Mouse (Mus musculus) ES-Bruce4 (cell line): Measurements from ENCODE around the gene Mex3d. TPM values are rescaled to one million over a fixed set of nuclear protein-coding genes. Genes with fewer than 3 reads are reported as not detected.
"Not testable (repeated sequence)": the region's sequence is repeated elsewhere in the genome, so short reads cannot be mapped to it uniquely, and the experiment has no call there.

Source experiments
- H3K27ac ChIP-seq: 2 replicates; pipeline ENCODE4 v1.5.1; 2012; ENCODE audit warnings: low read length, inconsistent platforms; ENCODE audit not compliant: insufficient read depth
- H3K27me3 ChIP-seq: 2 replicates; pipeline ENCODE4 v1.6.1; 2012; ENCODE audit warnings: mild to moderate bottlenecking, low read length, inconsistent platforms; ENCODE audit not compliant: control insufficient read depth, poor library complexity, insufficient read depth, severe bottlenecking
- H3K36me3 ChIP-seq: 2 replicates; pipeline ENCODE4 v1.6.1; 2012; ENCODE audit warnings: inconsistent platforms, mild to moderate bottlenecking, low read length, moderate library complexity; ENCODE audit not compliant: control insufficient read depth, poor library complexity, insufficient read depth, severe bottlenecking
- H3K4me1 ChIP-seq: one replicate; pipeline ENCODE4 v1.8.1; 2011; ENCODE audit warnings: low read length; ENCODE audit not compliant: control insufficient read depth, insufficient read depth
- H3K4me3 ChIP-seq: 2 replicates; pipeline ENCODE4 v1.5.1; 2011; ENCODE audit warnings: low read depth, mild to moderate bottlenecking, low read length
- H3K9ac ChIP-seq: 2 replicates; pipeline ENCODE4 v1.6.1; 2012; ENCODE audit warnings: low read depth, mild to moderate bottlenecking, inconsistent platforms; ENCODE audit not compliant: poor library complexity, severe bottlenecking
- H3K9me3 ChIP-seq: replicated peaks from 2 replicates; pipeline ENCODE4 v1.6.1; 2012; ENCODE audit warnings: mild to moderate bottlenecking, low read length, inconsistent platforms; ENCODE audit not compliant: control insufficient read depth, poor library complexity, insufficient read depth, severe bottlenecking
- CTCF ChIP-seq: IDR thresholded peaks from one replicate; pipeline ENCODE4 v1.8.1; 2011; ENCODE audit warnings: low read depth, low read length
- EP300 ChIP-seq: IDR thresholded peaks from 2 replicates; pipeline ENCODE4 v1.6.1; 2011; ENCODE audit warnings: low read depth, low read length; ENCODE audit not compliant: insufficient read depth
- POLR2A ChIP-seq: IDR thresholded peaks from one replicate; pipeline ENCODE4 v1.8.1; 2011; ENCODE audit warnings: low read length; ENCODE audit not compliant: insufficient read depth
- polyA plus RNA-seq: library from polyadenylated mRNA; stranded (reverse); fragments of >200 nt; gene quantifications from 2 replicates; pipeline ENCODE4 v1.2.4, GENCODE M21; 2011; ENCODE audit warnings: low read depth; ENCODE audit not compliant: missing spikeins, insufficient read depth, insufficient read length

Gene Mex3d
- polyA plus RNA-seq, 1 experiment: 25.0 TPM

- Histone ChIP-seq H3K36me3 (no peaks in the 10 kb centered on the region), H3K27me3 (no peaks in the 10 kb centered on the region), H3K4me3 (no peak overlapping the region), H3K9me3 (no peaks in the 10 kb centered on the region), H3K4me1 (no peaks in the 10 kb centered on the region), H3K27ac (no peak overlapping the region), H3K9ac (no peak overlapping the region)
- TF ChIP-seq EP300: no peak
- TF ChIP-seq POLR2A: no peak
Measured at GRCm38 (mm10) chr10:80351896-80352295, 35.6 kb downstream of the Mex3d start.

- H3K27me3 ChIP-seq: no peaks in the 10 kb centered on the region
- no peaks in the 10 kb centered on the region for H3K36me3 ChIP-seq
- TF ChIP-seq CTCF: peak; percentile 93
- no peak for TF ChIP-seq POLR2A
- no peak overlapping the region for H3K9ac ChIP-seq
- no peaks in the 10 kb centered on the region for H3K9me3 ChIP-seq
- H3K27ac ChIP-seq: no peak overlapping the region
- H3K4me3 ChIP-seq: no peak overlapping the region
- H3K4me1 ChIP-seq: no peaks in the 10 kb centered on the region
Measured at GRCm38 (mm10) chr10:80350292-80350691, 37.2 kb downstream of the Mex3d start.

- peak overlapping the region; percentile 59 for H3K9ac ChIP-seq
- TF ChIP-seq POLR2A (no peak), EP300 (no peak), CTCF (no peak)
- H3K9me3 ChIP-seq: no peaks in the 10 kb centered on the region
- H3K4me3 ChIP-seq: peak overlapping the region; percentile 35
- H3K36me3 ChIP-seq: no peaks in the 10 kb centered on the region
- H3K4me1 ChIP-seq: peaks cover 3% of the 10 kb centered on the region
- H3K27ac ChIP-seq: no peak overlapping the region
- H3K27me3 ChIP-seq: no peaks in the 10 kb centered on the region
Measured at GRCm38 (mm10) chr10:80348981-80349380, 38.5 kb downstream of the Mex3d start.

GRCm38 (mm10) chr10:80348244-80348781, 39.1 kb downstream of the Mex3d start, which contains the start of gene Adamtsl5:
Adamtsl5 (minus strand) TSS chr10:80348412.
- TF ChIP-seq CTCF: peak; percentile 85
- 0 out of 2 replicates have a peak, but pooled peaks have one; percentile 18 for TF ChIP-seq EP300
- TF ChIP-seq POLR2A: no peak
- Histone ChIP-seq H3K27ac (no peak within 1 kb of the TSS), H3K9ac (peak within 1 kb of the TSS; percentile 59)

GRCm38 (mm10) chr10:80347514-80347967, 39.9 kb downstream of the Mex3d start:
- Histone ChIP-seq H3K4me1 (peaks cover 3% of the 10 kb centered on the region), H3K9ac (peak overlapping the region; percentile 59), H3K4me3 (peak overlapping the region; percentile 73), H3K27ac (no peak overlapping the region), H3K27me3 (no peaks in the 10 kb centered on the region), H3K36me3 (no peaks in the 10 kb centered on the region), H3K9me3 (no peaks in the 10 kb centered on the region)
- no peak for TF ChIP-seq EP300
- TF ChIP-seq CTCF: no peak
- TF ChIP-seq POLR2A: no peak

More at GRCm38 (mm10) chr10:80348244-80348781, 39.1 kb downstream of the Mex3d start, which contains the start of gene Adamtsl5:
- H3K27me3 ChIP-seq: no peaks in the 10 kb centered on the region
- peaks cover 3% of the 10 kb centered on the region for H3K4me1 ChIP-seq
- H3K36me3 ChIP-seq: no peaks in the 10 kb centered on the region
- peak within 1 kb of the TSS; percentile 73 for H3K4me3 ChIP-seq
- H3K9me3 ChIP-seq: no peaks in the 10 kb centered on the region

GRCm38 (mm10) chr10:80345929-80346328, 41.5 kb downstream of the Mex3d start:
- H3K9ac ChIP-seq, H3K27ac ChIP-seq, H3K27me3 ChIP-seq, H3K36me3 ChIP-seq, H3K9me3 ChIP-seq, H3K4me1 ChIP-seq, H3K4me3 ChIP-seq: not testable (repeated sequence)
